Mouse (Mus musculus) inflammation-experienced regulatory T-cells, adult 6 months (primary cell): Measurements from ENCODE around the gene Dlg5. TPM values are rescaled to one million over a fixed set of nuclear protein-coding genes. Genes with fewer than 3 reads are reported as not detected.

Experiments
- ATAC-seq: one replicate; pipeline ENCODE4 v1.8.0; 2017
- polyA plus RNA-seq, 3 experiments: library from polyadenylated mRNA; unstranded; fragments of 100-300 nt; shearing (Covaris generic); gene quantifications; one replicate each; pipeline ENCODE4 v1.2.1; 2017

Gene Dlg5
- under 1 TPM in 2 of 3 experiments, not detected in 1; 0.62 TPM for polyA plus RNA-seq

GRCm38 (mm10) chr14:24245177-24246081, at the start of gene Dlg5:
TSS of gene Dlg5 (minus strand) at chr14:24245920.
- no peak for ATAC-seq

DNA sequence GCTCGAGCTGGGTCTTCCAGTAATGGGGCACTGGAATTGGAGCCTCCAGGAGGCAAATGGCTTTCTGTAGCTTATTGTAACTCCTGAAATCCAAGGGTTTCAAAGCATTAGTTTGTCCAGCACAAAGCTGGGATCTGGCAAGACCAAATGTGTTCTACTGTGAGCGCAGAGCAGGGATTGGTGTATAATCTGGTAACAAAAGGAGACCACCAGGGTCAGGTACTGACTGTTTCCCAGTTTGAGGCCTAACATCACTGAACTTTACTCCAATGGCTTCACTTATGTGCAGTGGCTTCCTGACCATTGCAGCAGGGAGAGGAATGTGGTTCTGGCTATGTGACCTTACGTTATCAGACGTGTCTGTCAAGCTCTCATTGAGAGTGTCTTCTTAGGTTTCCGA, 47.9 kb upstream of the Dlg5 start:
- ATAC-seq: no peak

- no peak for ATAC-seq
These were observed 47.2 kb upstream of the Dlg5 start, which contains the start of gene E330034G19Rik for GRCm38 (mm10) chr14:24292914-24293313. TSS of gene E330034G19Rik (plus strand) at chr14:24293214.

DNA sequence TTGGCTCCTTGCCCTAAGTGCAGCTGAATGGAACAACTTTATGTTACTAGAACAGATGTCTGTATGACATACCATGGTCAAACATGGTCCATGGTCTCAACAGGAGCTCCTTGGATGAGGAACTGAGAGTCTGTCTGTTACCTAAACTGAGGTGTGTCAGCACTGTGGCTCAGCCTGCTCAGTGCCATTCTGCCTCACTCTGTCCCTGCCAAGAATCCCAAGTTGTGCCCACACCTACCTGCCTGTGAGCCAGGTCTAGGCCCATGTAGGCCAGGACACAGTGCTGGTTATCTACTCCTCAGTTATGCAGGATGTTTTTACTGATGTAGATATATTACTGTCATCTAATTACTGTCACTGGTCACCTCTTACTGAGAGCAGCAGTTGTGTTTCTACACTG, 45.0 kb upstream of the Dlg5 start:
- no peak for ATAC-seq

DNA sequence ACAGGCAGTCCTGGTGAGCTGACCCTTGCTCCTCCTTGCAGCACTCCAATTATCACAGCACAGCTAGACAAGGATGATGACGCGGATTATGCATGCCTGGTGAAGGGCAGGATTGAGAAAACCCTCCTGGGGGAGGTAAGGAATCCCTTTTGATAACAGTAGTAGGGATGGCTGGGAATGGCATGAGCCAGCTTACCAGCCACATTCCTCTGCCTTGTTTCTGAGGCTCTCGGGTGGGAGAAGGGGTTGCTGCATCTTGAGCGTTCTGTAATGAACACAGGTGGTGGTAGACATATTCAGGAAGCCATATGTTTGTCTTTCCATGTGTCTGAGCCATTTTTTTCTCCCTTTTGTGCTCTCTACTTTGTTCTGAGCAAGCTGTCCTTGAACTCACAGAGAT, 40.4 kb upstream of the Dlg5 start:
- ATAC-seq: no peak

GRCm38 (mm10) chr14:24282276-24282675, 36.6 kb upstream of the Dlg5 start:
- no peak for ATAC-seq

- ATAC-seq: no peak
These were observed 35.6 kb upstream of the Dlg5 start for GRCm38 (mm10) chr14:24281278-24281677.

GRCm38 (mm10) chr14:24275534-24275933, 29.8 kb upstream of the Dlg5 start:
- ATAC-seq: no peak

DNA sequence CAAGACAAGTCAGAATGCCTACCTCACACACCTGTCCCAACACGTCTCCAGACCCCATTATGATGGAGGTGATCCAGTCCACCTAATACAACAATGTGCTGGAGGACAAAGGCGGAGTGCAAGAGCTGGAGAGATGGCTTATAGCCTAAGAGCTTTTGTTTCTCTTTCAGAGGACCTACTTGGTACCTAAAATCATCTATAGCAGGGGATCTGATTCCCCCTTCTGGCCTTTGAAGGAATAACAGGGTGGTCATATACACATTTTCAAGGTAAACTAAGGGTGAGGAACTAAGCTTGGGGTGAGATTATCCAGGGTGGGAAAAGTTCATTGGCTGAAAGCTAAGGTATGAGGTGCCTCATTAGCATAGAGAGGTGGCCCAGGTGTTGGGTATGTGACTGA, 27.9 kb upstream of the Dlg5 start:
- ATAC-seq: no peak

- ATAC-seq: no peak
These were observed 23.9 kb upstream of the Dlg5 start for GRCm38 (mm10) chr14:24269571-24269970.

DNA sequence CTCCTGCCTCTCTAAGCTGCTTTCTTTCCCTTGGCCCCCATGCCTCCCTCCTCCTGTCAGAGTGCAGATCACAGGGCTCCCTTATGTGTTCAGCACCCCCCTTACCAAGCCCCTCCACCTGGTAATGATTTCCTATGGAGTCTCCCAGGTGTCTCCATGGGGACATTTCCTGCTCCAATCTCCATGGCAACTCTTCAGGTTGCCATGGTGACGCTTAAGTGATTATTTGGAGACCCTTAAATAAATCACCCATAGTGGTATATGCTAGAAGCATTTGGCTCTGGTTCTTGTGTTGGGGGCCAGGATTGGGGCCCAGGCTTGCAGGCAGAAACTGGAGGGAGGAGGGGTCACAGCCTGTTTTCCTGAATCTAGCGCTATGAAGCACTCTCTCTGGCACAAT, 17.2 kb upstream of the Dlg5 start:
- no peak for ATAC-seq

DNA sequence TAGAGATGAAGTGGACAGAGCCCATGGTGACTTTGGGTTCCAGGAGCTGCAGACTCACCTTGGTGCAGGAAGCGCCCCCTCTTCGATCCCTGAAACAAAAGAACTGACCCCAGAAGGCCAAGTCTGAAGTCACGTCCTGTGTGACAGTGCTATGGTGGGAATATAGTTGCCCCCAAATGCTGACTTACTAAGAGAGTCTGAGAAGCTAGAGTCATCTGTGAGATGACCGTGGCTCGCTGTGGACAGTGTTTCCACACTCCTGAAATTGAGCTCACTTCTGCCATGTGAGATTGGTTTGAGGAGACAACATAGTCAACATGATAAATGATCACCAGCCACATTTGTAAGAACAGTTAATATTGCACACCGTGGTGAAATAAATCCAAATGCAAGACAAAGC, 16.7 kb upstream of the Dlg5 start:
- no peak for ATAC-seq

GRCm38 (mm10) chr14:24260391-24260790, 14.7 kb upstream of the Dlg5 start:
- no peak for ATAC-seq

GRCm38 (mm10) chr14:24255956-24256355, 10.2 kb upstream of the Dlg5 start:
- no peak for ATAC-seq

- ATAC-seq: no peak
These were observed 8.0 kb upstream of the Dlg5 start for GRCm38 (mm10) chr14:24253611-24254202.

- no peak for ATAC-seq
These were observed 5.6 kb upstream of the Dlg5 start for GRCm38 (mm10) chr14:24251326-24251725.

GRCm38 (mm10) chr14:24249926-24250325, 4.2 kb upstream of the Dlg5 start:
- no peak for ATAC-seq

DNA sequence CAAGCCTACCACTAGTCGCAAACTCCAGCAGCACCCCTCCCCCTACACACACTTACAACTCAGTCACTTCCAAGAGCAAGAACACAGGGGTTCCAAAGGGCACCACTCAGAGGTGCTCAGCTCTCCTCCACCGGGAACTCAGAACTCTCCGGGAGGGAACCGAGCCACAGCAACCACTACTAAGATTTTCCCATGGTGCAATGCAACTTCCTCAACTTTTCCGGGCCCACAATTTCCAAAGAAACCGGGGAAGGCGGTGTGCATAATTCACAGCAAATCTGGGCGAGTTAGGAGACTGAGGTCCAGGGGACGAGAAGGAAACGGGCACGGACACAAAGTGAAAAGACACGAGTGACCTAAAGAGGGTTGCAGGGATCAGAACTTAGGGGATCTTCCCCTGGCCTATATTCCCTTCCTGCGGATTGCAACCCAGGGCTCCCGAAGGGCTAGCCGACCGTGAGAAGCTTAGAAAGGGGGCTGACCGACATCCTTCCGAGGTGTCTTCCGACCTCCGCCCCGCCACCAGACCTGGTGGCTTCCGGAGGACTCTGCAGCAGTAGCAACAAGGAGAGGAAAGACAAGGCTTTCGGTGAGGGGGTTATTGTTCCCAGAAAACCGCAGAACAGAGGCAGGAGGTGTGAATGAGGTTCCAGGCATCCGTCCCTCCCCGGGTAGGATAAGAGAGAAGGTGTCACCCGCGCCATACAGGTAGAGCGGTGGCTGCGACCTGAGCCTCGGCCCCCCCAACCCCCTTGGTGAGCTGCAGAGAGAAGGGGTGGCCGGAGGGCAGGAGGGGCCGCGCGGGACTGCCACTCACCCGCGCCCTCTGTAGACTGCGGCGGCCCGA, 1.2 kb downstream of the Dlg5 start:
- ATAC-seq: no peak

DNA sequence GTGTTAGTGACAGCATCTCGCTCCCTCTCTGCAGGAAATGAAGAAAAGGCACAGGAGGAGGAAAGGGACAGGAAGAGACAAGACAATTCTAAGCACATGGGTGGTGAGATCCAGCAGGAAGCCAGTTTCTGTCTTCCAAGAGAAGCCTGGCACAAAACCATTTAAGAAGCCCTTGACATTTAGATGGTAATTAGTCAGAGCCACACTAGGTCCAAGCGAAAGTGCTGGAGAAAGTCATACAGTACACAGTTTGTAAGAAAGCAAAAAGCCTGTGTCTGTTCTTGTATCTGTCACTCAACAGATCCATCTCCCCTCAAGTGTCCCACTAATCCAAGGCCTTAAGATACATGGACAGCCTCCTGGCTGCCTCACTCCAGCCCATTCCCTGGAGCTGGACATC, 3.7 kb downstream of the Dlg5 start:
- no peak for ATAC-seq

GRCm38 (mm10) chr14:24240831-24241230, 4.9 kb downstream of the Dlg5 start:
- ATAC-seq: no peak

DNA sequence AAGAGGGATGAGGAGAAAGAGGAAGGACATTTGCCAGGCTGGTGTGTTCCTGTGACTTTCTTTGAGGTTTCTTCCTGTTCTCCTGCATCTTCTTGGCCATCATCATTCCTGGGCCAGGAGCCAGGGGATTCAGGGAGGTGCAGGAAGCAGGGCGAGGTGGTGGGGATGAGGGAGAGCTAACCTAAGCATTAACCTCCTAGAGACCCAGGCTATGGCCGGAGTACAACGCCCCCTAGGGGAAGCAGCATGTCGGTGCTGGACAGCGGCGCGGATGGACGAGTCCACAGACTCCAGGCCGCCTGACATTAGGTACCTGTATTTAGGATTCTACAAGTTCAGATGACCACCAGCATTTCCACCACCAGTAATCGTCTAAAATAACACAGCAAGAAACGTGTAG, 6.1 kb downstream of the Dlg5 start:
- ATAC-seq: no peak

DNA sequence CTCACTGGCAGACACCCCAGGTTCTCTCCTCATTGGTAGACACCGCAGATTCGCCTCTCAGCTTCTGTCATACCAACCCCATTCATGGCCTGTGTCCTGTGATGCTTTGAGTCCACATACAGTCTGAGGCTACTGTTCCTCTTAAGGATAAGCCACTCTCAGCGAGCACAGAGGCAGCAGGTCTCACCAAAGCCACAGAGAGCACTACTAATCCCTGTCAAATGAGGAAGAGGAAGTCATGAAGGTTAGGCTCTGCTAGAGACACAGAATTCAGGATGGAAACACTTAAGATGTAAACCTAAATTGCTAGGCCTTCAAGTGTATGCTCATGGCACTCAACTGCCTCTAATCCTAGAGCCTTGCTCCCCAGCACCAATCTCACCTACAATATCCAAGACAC, 9.8 kb downstream of the Dlg5 start:
- no peak for ATAC-seq

DNA sequence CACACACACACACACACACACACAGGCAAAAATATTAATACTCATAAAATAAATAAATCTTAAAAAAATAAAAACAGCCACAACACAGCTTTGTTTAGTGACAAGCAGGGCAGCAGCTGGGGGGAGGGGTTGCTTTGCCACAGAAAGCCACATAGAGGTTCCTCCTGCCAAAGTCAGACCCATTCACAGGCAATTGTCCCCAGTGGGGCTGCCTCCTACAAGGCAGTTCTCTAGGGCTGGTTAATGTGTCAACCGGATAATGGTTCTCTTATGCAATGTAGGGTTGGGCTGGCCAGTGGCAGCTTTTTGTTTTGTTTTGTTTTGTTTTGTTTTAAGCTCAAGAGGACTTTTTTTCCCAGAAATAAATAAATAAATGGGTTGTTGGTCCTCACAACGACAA, 11.3 kb downstream of the Dlg5 start:
- ATAC-seq: no peak
